Mouse (Mus musculus): ENCODE measurements at regions not wholly inside any gene's neighbourhood (a gene's known extent, or its start where the extent isn't known, plus 50 kb on each side); places are given as distances from the start of the nearest gene placed in this dataset.

DNA sequence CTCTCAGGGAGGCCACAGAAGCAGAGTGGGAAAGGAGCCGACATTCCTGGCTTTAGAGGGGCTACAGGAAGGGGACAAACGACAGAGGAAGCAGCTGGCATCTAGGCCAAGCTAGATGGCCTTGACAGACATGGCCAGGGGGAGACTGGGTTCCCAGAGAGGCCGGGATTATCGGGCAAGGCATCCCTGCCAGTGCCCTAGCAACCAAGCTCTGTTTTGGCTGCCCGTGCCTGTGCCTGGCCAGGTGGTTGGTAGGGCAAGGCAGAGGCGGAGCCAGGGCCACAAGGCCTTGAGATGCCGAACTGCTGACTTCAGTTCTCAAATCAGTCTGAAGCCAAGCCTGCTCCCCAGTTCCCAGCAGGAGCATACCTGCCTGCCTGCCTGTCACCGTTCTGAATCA lies 142.7 kb downstream of the Vegfa start:
- no peak for DNase-seq (ENCODE audit: low spot score)

DNA sequence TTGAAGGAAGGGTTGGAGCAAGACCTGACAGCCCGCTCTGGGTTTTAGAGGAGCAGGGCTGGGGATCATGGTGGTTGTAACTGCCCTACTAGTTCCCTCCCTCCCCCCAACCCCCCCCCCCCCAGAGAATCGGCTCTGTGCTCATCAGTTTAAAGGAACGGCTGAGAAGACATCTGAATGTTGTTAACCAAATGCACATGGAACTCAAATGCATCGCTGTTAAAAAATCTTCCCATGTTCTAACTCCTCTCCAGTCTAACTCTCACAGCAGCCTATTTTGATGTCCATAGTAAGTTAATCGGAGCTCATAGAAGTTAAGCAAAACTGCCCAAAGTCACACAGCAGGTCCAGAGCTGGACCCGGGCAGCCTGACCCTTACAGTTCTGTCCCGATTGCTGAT lies 143.1 kb downstream of the Vegfa start:
- DNase-seq (ENCODE audit: low spot score) = no peak

DNA sequence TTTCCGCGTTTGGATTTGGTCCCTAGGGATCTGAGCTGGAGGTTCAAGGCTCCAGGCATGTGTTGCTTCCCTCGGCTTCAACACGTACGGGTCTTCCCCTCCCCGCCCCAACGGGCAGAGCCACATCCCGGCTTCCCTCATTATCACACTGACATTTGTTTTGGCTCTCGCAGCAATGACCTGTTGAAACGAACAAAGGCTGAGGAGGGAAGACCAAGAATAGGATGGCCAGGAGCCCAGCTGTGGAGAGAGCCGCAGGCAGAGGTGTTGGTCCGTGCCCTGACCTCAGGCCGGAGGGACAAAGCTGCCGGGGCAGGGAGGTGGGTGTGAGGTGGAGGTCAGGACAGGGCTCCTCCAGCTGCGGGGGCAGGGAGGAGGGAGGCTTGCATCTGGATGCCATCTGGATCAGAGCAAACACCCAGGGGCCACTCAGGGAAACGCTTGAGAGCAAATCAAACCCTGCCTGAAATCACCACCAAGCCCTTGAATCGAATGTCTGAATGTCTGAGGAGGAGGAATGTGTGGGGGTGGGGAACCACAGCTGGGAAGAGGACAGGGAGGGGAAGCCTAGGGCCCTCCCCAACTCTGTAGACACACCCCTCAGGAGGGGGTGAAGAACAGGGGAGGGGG lies 145.6 kb downstream of the Vegfa start:
- DNase-seq (ENCODE audit: low spot score) = no peak

DNA sequence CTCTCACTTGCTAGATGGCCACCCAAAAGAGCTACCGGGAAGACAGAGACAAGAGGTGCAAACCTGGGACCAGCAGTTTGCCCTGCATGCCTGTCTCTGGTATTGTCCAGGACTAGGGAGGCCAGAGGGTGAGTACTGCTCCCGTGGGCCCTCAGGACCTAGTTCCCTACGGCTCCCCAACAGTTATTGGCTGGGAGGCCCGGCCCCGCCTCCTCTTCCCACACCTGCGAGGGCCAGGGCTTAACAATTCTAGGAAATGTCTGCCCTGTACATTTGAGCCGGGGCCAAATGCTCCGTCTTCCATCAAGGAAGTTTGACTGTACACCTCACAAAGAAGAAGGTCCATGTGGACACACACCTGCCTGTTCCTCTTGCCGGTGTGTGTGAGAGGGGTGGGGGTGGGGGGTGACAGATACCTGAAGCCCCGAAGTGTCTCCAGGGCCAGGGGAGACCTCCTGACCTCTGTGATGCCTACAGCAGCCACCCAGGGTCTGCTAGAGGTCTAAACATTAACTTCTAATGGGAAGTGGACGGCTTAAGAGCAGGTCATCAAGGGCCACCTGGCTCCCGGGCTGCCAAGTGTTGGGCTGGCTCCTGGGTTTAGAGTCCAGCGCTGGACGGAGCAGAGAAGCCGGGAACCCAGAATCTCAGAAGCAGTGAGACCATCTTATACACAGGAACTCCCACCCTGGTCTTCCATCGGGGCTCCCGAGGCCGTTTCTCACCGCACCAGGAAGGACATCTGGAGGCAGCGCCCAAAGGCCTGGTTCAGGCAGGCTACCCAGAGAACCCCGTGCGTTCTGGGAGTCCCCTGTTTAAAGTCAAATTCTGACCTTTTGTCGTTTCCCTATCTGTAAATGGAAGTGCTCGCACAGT lies 146.5 kb downstream of the Vegfa start:
- no peak for DNase-seq (ENCODE audit: low spot score)

DNA sequence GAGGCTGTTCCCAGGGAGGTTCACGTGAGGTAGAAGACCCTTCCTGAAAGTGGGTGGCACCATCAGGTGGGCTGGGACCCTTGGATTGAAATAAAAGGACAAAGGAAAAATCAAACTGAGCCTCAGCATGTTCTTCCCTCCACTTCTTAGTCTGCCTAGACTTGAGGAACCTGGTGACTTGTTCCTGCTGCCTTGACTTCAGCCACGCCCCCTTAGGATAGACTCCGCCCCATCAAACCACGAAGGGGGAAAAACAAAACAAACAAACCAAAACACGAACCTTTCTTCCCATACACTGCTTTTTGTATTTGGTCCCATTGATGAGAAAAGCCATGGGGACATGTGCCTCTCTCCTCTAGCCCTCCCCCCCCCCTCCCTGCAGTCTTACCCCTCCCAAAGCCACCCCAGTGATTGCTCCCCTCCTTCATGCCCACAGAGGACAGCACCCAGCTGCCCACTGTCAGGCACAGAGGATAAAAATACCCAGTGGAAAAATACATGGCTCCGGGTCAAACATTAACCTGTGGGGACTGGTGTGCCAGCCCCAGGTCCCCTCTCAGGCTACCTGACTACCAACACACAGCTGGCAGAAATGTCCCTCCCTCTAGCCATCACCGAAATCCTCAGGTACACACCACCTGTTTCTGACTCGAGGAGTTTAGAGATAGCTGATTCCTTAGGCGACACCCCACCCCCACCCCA lies 148.0 kb downstream of the Vegfa start:
- DNase-seq (ENCODE audit: low spot score) = no peak

DNA sequence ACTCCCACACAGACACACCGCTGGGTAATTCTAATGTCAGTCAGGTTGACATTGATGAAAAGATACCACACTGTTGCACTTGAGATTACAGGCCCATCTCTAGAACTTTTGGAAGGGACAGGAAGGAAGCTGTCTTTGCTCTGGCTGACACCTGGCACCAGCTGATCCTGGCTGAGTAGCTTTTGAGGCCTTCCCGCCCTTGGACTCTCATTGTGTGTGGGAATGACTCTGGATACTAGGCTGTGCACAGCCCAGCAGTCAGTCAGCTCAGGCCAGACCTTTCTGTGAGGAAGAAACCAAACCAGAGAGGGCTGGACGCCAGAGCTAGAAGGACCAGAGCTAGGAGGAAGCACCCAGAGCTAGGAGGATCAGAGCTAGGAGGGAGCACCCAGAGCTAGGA lies 149.0 kb upstream of the 1600014C23Rik start:
- no peak for DNase-seq (ENCODE audit: low spot score)

DNA sequence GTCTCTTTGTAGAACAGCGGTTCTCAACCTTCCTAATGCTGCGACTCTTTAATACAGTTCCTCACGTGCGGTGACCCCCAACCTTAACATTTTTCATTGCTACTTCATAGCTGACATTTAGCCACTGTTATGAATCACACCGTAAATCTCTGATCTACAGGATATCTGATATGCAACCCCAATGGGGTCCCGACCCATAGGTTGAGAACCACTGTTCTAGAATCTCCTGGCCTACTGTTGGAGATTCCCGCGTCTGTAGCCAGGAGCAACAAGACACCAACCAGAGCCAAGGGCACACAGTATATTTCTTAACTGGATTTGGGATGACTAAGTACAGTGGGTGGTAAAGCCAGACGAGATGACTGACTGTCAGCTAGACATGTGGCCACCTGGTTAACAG lies 147.6 kb upstream of the 1600014C23Rik start:
- no peak for DNase-seq (ENCODE audit: low spot score)

DNA sequence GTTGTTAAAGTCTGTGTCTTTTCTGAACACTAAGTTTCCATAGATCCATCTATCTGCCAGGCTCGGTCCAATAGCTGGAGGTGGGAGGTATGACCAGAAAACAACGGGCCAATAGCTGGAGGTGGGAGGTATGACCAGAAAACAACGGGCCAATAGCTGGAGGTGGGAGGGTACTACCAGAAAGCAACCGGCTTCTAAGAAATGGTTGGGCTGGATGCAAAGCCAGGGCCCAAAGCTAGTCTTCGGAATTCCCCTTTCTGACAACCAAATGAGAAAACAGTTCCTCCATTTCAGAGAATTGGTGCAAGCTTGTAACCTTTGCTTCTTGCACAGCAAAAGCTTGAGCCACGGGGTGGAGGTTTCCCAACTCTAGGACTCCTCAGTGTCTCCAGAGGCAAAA lies 147.1 kb upstream of the 1600014C23Rik start:
- no peak for DNase-seq (ENCODE audit: low spot score)

DNA sequence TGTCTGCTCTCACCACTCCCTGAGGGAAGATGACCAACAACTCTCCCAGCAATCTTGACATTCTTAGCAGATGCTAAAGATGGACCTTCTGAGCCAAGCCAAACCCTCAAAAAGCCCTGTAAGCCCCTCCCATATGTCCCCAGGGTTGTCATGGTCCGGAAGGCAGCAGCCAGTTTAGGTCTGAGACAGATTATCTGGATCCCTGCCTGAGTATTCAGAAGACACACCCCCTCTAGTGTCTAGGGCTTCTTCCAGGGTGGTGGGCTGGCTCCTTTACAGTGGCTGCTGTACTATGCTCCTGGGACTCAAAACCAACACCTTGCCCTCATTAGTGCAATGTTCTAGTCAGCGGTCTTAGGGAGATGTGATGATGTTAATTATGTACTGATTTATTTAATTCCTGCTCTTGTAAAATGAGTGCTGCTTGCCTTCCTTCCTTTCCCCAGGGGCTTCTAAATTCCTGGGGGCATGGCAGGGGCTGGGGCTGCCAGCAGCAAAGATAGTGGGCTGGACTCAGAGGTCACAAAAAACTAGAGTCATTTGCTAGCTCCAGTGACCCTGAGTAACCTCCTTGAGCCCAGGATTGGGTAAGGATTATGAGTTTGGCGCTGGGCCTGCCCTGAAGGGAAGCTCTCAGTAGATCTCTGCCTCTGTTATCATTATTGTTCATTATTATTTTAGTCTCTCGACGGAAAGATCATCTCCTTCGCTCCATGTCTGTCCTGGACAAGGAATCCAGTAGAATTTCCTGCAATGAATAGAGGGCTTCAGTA lies 146.0 kb upstream of the 1600014C23Rik start:
- DNase-seq (ENCODE audit: low spot score) = no peak

DNA sequence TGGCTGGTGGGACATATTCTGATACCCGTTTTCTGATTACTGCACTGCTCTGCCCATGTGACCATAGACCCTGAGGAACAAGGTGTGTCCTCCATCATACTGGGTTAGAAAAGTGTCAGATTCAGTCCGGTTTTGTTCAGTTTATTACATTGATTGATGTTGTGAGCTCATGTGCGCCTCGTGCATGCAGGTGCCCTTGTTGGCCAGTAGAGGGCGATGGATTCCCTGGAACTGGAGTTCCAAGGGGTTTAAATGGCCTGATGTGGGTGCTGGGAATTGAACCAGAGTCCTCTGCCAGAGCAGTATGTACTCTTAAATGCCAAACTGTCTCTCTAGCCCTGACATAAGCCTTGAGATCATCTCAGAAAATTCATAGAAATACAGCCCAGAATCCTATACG lies 144.8 kb upstream of the 1600014C23Rik start:
- DNase-seq (ENCODE audit: low spot score) = no peak

DNA sequence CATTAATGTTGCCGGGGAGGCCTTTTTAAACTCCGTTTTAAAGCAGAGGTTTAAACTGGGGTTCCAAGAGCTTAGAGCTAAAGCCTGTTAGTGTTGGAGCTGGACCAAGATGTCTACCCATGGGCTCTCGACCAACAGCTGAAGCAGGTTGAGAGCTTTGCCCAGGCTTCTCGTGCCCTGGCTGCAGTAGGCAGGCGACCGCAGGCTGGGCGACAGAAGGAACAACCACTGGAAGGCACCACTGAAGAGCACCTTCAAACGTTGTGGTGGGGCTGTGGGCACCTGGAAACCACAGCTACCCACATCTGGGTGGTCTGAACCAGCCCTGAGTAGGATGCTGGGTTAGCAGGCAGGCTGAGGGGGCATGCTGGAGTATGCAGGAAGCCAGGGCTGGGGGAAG lies 141.7 kb upstream of the 1600014C23Rik start:
- no peak for DNase-seq (ENCODE audit: low spot score)

DNA sequence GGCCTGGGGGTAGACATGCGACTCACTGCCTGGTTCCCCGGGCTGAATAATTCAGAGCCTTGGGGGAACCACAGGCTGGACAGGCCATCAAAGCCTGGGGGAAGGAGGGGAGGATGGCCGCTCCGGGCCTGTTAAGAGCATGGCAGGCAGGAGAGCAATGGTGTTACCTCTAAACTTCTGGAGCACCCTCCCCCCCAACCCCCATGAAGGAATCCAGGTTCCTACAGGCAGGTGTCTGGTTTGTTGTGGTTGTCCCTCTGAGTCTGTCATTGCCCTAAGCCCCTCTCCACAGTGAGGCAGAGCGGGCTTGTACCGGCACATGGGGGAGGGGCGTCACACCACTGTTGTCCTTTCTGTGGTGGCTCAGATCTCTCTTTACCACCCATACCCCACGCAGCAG lies 140.4 kb upstream of the 1600014C23Rik start:
- DNase-seq (ENCODE audit: low spot score) = no peak

DNA sequence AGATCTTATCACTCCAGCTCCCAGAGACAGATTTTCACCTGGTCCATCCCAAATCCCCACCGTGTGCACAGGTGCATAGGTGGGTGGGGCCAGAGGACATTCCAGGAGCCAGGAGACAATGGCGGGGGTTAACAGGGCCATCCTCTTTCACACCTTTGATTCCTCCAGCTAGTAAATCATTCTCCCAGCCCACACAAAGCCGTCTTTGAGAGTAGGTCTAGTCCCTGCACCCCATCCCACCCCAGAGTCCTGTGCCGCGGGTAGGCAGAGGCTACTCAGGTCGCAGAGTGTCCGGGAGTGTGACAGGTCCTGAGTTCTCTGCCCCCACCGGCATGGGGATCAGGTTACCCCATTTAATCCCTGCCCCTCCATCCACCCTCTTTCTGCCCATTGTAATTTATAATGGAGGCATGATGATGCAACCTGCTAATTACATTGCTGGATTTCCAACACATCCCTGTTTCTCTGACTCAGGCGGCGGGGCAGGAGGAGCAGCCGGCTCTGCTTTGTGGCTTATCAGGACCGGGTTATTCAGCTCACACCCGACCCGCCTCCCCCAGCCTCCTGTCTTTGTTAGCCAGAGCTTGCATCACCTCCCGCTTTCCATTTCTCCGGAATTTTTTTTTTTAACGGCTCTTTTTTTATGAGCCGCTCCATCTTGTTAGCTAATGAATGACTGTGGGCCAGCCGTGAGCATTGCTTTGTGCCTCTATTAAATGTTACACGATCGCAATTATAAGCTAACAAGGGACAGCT lies 139.7 kb upstream of the 1600014C23Rik start:
- no peak for DNase-seq (ENCODE audit: low spot score)

DNA sequence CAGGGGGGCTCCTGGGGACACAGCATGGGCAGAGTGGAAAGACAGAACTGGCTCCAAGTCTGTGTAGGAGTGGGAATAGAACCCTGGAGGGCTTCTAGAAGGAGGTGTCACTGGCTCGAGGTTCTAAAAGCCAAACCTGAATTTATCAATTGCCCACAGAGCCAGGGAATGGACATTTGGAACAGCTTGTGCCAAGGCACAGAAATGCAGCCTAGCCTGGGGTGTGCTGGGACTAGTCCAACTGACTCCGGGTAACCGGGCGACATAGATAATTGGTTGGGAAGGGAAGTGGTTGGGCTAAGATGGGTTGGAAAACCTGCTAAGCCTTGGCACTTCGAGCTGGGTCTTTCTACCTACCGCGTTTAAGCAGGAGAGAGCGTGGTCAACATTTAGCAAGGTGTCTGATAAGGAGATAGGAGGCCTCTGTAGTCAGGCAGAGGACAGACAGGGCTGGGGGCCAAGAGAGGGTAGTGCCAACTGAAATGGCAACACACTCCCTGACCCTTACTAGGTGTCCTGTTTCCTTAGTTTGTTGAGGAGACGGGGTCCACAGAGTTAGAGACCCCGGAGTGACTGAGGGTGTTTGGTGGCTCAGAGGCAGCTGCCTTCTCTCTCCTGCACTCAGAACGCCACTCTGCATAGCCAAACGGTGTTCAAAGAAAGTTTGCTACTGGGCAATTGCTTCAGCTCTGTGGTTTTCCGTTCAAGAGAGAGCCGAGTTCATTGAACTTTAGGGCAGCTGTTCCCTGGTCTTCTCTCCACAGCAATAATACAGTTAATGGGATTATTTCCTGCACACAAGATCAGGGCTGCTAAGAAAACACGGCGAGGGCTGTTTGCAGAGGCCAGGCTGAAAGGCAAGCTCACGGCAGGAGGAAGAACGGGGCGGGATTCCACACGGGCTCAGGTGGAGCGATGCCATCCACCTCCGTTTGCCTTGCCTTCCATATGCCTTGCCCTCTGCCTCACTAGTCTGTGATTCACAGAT lies 138.3 kb upstream of the 1600014C23Rik start:
- DNase-seq (ENCODE audit: low spot score) = no peak

DNA sequence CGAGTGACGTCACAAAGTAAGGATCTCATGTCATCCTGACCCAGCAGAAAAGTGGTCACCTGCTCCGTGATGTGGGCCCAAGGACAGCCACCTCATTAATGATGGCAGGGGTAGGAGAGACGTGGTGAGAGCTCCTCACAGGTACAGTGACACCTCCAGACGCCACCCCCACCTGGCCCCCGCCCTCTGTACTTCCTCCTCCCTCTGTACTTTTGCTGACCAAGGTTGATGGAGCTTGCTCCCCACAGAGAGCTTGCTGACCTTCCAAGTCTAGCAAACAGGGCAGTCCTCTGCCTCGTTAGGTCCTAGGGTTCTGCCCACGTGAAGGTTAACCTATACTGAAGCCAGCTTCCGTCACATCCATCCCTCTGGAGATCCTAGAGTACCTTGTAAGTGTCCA lies 137.4 kb upstream of the 1600014C23Rik start:
- DNase-seq (ENCODE audit: low spot score) = no peak

DNA sequence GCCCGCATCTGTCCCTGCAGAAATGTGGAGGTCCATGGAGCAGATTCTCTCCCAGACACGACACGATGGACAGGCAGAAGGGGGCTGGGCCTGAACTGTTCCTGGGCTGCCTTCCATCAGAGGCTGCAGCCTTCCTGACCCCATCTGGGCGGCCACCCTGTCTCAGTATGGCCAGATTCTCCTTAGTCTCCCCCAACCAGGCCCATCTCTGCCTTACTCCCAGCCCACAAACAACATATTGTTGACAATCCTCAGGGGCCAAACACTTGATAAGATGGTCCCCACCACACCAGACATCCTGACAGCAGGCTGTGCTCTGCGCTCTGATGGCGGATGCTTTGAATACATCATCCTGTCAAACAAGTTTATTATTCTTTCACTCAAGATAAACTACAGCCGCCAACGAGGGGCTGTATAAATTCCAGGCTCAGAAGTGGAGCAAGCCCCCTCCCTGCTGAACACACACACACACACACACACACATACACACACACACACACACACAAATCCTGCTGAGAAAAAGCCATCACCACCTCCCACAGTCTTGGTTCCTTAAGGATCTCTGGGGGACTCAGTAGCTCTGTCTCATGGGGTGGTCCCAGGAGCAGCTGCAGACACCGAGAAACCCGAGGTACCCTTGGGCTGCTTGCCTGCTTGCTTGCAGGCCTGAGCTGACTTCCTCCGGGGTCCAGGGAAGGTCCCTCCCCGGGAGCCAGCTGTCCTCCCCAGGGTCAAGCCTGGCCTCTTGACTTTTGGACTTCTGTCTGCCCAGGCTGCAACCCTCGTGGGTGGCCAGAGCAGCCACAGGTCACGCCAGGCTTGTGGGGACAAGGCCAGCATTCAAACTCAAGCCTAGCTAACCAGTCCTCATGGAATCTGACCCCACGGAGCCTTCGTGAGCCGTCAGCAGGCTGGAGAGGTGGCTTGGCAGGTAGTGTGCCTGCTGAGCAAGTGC lies 135.6 kb upstream of the 1600014C23Rik start:
- DNase-seq (ENCODE audit: low spot score) = no peak

DNA sequence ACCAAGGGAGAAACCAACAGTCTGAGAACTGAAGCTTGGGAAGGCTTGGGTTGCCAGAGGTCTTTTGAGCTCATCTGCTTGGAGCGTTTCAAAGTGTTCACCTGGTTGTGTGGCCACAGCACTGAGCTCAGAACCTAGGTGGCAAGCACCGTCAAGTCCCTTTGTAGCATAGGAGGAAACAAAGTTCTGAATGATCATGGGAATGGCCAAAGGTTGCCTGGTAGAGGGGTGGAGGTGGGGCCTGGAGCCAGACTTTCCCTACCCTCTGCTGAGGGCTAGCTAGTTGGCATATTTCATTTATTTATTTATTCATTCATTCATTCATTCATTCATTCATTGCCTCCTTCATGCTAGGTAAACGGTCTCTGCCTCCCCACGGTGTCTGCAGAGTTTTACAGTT lies 134.9 kb upstream of the 1600014C23Rik start:
- DNase-seq (ENCODE audit: low spot score) = no peak

DNA sequence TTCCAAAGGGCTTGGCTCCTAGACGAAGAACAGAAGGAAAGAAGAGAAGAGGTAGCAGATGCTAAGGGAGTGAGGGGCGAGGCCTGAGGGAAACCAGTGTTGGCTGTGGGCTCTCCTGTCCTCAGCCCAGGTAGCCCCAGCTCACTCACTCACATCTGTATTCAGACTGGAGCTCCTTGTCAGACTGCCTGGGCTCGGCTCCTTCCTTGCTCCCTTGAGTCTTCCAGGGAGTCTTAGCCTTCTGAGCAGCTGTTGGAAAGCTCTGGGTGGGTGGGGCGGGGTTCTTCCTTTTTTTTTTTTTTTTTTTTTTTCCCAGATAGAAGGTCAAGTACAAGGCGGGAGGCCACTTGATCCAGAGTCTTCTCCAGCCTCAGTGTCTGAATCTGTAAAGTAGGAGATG lies 134.1 kb upstream of the 1600014C23Rik start:
- no peak for DNase-seq (ENCODE audit: low spot score)
